Mouse (Mus musculus): ENCODE results near the gene Prkn.
A peak's percentile ranks its signal among the peaks of the same experiment; 100 is the strongest.

Gene Prkn

DNA sequence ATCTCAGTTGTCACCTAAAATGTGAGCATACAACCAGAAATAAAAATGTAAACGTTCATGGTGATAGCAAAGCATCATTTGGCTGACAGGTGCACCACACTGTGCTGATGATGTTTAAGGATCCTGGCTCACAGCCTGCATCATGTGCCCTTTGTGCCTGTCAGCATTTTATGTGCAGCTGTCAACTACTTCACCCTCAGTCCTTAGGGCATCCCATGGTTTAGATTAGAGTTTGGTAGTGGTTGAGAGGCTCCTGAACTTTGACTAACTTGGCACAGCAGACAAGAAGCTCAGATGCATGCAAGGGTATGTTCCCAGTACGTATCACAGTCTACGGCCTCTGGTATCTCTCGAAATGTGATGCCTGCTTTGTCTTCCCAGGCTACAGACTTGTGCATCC is 803.8 kb downstream of the Prkn start:
- DNase-seq (ENCODE audit: low read depth, low spot score), result no peak

GRCm38 (mm10) chr17:11644873-11645464 is 804.8 kb downstream of the Prkn start:
- DNase-seq (ENCODE audit: low read depth, low spot score), result no peak

DNA sequence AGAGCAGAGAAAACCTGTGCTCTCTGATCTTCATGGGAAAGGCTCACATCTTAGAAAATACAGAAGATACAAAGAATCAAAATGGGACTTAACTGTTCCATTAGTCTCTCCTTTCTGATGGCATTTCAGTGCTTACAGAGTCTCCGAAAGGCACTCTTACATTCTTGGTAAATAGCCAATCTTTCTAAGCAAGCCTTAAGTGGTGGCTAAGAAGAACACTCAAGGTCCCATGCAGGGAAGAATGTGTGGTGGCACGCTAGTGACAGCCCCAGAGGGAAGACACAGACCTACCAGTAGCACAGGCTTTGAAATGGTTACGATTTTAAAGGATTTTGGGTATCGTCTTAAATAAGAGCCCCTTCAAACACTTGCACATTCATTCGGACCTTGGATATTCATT is 816.2 kb downstream of the Prkn start:
- no peak for DNase-seq (ENCODE audit: low read depth, low spot score)

DNA sequence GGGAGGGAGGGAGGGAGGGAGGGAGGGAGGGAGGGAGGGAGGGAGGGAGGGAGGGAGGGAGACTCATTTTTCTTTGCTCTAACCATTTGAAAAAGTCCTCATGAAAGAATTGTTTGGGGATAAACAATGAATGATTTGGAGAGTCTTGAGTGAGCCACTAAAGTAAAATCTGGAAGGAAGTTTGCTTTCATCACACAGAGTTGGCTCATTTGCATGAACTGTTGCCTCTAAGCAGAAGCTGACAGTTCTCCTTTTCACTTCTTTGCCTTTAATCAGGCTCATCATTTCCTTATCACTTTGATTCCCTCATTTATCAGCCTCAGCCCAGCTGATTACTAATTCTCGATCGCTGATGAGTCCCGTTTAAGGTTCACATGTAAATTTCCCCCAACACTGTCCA is 816.7 kb downstream of the Prkn start:
- no peak for DNase-seq (ENCODE audit: low read depth, low spot score)

DNA sequence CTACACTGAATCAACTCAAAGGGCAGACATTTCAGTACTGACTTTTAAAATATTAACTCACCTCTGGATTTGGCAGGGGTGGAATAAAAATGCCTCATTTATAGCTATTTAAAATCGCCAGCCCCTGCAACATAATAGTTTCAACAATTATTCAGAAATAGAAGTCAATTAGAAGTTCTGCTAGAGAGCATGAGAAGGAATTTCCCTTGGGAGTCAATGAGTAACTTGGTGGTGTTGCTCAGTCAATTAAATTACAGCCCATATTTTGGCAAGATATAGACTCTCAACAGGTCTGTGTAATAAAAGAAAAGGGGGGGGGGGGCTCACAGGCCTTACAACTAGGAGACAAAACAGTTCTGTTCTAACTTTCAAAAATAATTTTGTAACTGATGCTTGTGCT is 821.7 kb downstream of the Prkn start:
- no peak for DNase-seq (ENCODE audit: low read depth, low spot score)

- no peak for DNase-seq (ENCODE audit: low read depth, low spot score)
Measured at GRCm38 (mm10) chr17:11663437-11663836, 823.3 kb downstream of the Prkn start.

DNA sequence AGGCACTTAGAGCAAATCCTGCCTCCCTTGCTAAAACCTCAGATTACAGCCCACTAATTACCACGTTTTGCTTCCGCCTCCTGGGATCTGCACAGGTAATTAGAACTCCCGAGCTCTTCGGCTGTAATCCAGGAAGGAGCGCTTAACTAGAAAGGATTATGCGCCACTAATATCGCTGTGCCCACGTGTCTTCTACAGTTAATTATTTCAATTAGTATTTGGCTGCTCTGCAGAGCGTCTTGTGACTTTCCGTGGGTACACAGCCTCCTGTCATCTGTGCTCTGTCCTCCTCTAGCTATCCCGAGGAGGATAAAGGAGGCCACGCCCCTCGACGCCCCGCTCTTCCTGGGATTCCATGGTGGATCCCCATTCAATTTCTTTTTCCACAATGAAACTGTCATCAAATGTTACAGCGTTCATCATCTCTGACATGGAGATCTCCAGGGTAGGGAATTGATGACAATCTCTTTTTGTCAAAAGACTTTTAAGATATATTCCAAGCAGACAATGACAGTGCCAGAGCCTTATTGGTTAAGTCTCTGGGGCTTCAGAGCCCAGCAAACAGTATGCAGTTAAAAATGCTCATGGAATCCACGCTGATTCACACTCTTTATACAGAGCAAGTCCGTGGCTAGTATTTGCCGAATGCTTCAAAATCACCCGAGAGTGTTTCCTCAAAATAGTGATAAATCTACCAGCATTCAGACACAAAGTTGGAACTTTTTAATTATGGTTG is 824.6 kb downstream of the Prkn start:
- DNase-seq (ENCODE audit: low read depth, low spot score), result no peak

GRCm38 (mm10) chr17:11679716-11680115 is 839.5 kb downstream of the Prkn start:
- DNase-seq (ENCODE audit: low read depth, low spot score), result peak; percentile 55

- DNase-seq (ENCODE audit: low read depth, low spot score), result no peak
Measured at GRCm38 (mm10) chr17:11680456-11680855, 840.3 kb downstream of the Prkn start.

DNA sequence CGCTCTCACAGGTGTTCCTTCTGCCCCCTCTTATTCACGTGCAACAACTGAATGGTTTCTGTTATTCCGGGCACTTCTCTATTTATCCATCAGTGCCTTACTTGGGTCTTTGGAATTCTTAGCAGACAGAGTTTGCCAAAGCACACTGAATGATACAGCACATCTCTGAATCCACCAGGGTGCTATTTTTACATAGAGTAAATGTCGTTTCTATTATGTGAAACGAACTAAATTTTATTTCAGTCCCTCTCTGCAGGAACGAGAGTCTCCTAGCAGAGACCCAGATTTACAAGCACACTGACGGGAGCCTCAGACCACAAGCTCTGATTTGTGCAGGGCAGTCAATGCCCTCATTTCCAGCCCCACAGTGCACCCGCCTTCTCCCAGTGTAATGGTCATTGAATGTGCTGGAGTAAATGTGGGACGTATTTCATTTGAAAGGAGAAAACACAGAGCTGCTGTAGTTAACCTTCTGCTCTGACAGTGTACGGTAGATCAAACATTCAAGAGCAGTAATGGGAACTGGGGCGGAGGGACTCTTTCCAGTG is 841.7 kb downstream of the Prkn start:
- DNase-seq (ENCODE audit: low read depth, low spot score), result peak; percentile 79

- DNase-seq (ENCODE audit: low read depth, low spot score), result peak; percentile 54
Measured at GRCm38 (mm10) chr17:11705005-11705404, 864.8 kb downstream of the Prkn start.

GRCm38 (mm10) chr17:11705761-11706160 is 865.6 kb downstream of the Prkn start:
- DNase-seq (ENCODE audit: low read depth, low spot score), result peak; percentile 71

- DNase-seq (ENCODE audit: low read depth, low spot score), result no peak
Measured at GRCm38 (mm10) chr17:11712066-11712465, 871.9 kb downstream of the Prkn start.

GRCm38 (mm10) chr17:11719801-11720200 is 879.6 kb downstream of the Prkn start:
- no peak for DNase-seq (ENCODE audit: low read depth, low spot score)

- DNase-seq (ENCODE audit: low read depth, low spot score), result no peak
Measured at GRCm38 (mm10) chr17:11721906-11722305, 881.7 kb downstream of the Prkn start.

- DNase-seq (ENCODE audit: low read depth, low spot score), result no peak
Measured at GRCm38 (mm10) chr17:11722478-11722877, 882.3 kb downstream of the Prkn start.

GRCm38 (mm10) chr17:11724135-11724534 is 884.0 kb downstream of the Prkn start:
- no peak for DNase-seq (ENCODE audit: low read depth, low spot score)

GRCm38 (mm10) chr17:11727101-11727500 is 886.9 kb downstream of the Prkn start:
- no peak for DNase-seq (ENCODE audit: low read depth, low spot score)

GRCm38 (mm10) chr17:11728294-11728693 is 888.1 kb downstream of the Prkn start:
- no peak for DNase-seq (ENCODE audit: low read depth, low spot score)

DNA sequence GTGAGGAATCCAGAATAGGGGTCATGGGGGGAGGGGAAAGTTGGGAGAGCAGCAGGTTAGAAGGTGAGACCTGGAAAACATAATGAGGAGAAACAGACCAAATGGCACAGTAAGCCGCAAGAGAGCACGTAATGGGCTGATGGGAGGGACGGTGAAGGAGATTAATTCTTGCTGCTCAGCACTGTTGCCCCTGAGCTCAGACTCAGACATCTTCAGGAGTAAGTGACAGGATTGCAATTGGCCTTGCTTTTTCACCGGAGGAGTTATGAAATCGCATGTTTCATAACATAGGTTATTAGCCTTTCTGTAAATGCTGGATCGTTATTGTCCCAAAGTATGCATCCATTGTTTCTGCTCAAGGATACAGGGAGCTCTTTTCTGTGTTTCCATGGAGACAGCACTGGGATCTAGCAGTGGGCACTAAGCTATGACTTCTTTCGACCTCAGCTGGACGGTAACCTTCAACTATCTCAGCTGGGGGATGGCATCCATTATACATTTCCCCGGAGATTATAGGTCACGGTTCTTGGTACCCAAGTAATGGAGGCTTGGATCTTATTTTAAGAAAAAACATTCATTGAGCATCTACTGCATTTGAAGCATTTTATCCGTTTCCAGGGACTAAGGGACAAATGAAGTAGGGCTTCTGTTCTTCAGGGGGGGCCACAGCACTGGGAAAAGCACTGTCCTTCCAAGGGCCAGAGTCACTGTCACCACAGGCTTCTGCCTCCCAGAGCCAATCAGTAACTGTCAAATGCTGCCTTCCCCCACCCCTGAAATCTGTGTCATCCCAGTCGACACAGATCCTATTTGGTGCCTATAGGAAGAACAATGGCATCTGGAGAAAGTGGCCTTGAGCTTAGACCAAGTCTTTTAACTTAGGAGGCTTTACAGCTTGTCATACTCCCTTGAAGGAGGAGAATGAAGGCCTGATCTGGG is 890.7 kb downstream of the Prkn start:
- no peak for DNase-seq (ENCODE audit: low read depth, low spot score)

DNA sequence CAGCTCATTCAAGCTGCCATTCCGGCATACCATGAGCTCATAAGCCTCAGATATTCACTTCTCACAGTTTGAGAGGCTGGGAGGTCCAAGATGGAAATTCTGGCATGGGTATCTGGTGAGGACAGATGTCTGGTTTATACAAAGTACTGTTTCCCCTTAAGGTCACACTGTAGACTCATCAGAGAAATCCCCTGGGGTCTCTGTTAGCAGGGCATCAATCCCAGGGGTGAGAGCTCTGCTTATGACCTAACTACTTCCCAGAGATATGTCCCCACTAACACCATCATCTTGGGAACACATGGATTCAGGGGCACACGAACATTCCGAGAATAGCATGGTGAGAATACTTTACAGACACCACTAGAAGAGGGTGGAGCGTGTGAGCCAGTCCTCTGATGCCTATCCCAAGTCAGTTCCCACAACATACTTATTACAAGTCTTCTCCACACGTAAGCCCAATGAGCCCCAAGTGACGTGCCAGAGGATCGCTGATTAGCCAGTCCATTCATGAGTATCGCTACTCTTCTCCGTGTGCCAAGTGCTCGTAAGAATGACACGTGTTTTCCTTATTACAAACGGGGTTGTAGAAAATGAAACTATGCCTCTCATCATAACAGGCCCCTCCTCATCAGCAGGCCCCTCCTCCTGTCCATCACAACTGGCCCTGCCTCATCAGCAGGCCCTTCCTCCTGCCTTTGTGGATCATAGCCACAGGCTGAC is 895.1 kb downstream of the Prkn start:
- DNase-seq (ENCODE audit: low read depth, low spot score), result no peak

Measured in telencephalon, adult 2 months (tissue).